Mouse (Mus musculus) heart, postnatal 0 days (tissue): ENCODE results near the gene Cdh5.

ENCODE experiments used
- CTCF ChIP-seq: IDR thresholded peaks from 2 replicates; pipeline ENCODE4 v1.5.1; 2016; ENCODE audit warnings: antibody characterized with exemption, control low read depth, low read depth
- EP300 ChIP-seq: IDR thresholded peaks from 2 replicates; pipeline ENCODE4 v1.6.1; 2016; ENCODE audit warnings: antibody characterized with exemption, low read depth

- TF ChIP-seq EP300 = no peak
- no peak for TF ChIP-seq CTCF
These were observed 45.5 kb downstream of the Cdh5 start for GRCm38 (mm10) chr8:104146717-104147494.
